Mouse (Mus musculus) hindbrain, embryonic 12.5 days (tissue): ENCODE data around the gene Egfl7. TPM values are rescaled to one million over a fixed set of nuclear protein-coding genes. Genes with fewer than 3 reads are reported as not detected.
A peak's percentile ranks its signal among the peaks of the same experiment; 100 is the strongest.

ENCODE experiments used
- ATAC-seq: fragments of 200-750 bp; cut with Nextera tagmentation; 2 replicates; pipeline ENCODE4 v1.8.0; 2017; ENCODE audit warnings: moderate TSS enrichment; ENCODE audit not compliant: low FRiP score
- H3K27ac ChIP-seq: fragments of 300-500 bp; sonication (generic); 2 replicates; pipeline ENCODE4 v1.5.1; 2016; ENCODE audit warnings: mild to moderate bottlenecking
- H3K27me3 ChIP-seq: fragments of 300-500 bp; sonication (generic); 2 replicates; pipeline ENCODE4 v1.6.1; 2016; ENCODE audit warnings: mild to moderate bottlenecking
- H3K36me3 ChIP-seq: fragments of 300-500 bp; sonication (generic); 2 replicates; pipeline ENCODE4 v1.6.1; 2016; ENCODE audit warnings: mild to moderate bottlenecking
- H3K4me1 ChIP-seq: fragments of 300-500 bp; sonication (generic); 2 replicates; pipeline ENCODE4 v1.6.1; 2016
- H3K4me2 ChIP-seq: fragments of 300-500 bp; sonication (generic); replicated peaks from 2 replicates; pipeline ENCODE4 v1.6.1; 2016; ENCODE audit warnings: mild to moderate bottlenecking
- H3K4me3 ChIP-seq: fragments of 300-500 bp; sonication (generic); 2 replicates; pipeline ENCODE4 v1.5.1; 2016; ENCODE audit warnings: mild to moderate bottlenecking
- H3K9ac ChIP-seq: fragments of 300-500 bp; sonication (generic); 2 replicates; pipeline ENCODE4 v1.6.1; 2016; ENCODE audit warnings: mild to moderate bottlenecking, moderate library complexity
- H3K9me3 ChIP-seq: fragments of 300-500 bp; sonication (generic); replicated peaks from 2 replicates; pipeline ENCODE4 v1.6.1; 2016; ENCODE audit warnings: mild to moderate bottlenecking
- WGBS: fragments of 180-500 bp; shearing (Covaris S2); methylation state at CpG from one replicate; pipeline ENCODE4 v1.1.7; 2016; 5-methylcytosine and 5-hydroxymethylcytosine counted together
- polyA plus RNA-seq: library from polyadenylated mRNA; unstranded; fragments of >200 nt; fragmentation: Nextera tagmentation; extraction: Ambion mirVana; gene quantifications from 2 replicates; pipeline ENCODE4 v1.2.1, GENCODE M21; 2016

Egfl7 gene
- polyA plus RNA-seq, 1 experiment from 2014 or later = 72.1 TPM

DNA sequence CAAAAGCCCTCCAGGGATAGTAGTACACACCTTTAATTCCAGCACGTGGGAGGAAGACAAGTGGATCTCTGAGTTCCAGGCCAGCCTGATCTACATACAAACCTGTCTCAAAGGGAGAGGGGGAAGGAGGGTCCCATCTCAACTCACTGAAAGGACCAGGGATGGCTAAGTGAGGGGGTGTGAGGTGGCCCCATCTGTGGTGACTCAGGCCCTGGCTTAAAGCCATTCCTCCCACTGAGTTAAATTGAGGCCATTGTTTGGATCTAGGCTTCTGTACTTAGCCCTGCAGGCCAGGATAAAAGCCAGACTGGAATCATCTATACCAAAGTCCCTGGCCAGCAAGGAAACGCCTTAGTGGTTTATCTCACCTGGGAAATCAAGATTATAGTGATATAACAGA, 41.4 kb downstream of the Egfl7 start:
- Histone ChIP-seq H3K4me2 (no peak overlapping the region), H3K4me3 (no peak overlapping the region), H3K27me3 (no peaks in the 10 kb centered on the region), H3K36me3 (no peaks in the 10 kb centered on the region), H3K27ac (no peak overlapping the region), H3K4me1 (no peaks in the 10 kb centered on the region), H3K9me3 (no peaks in the 10 kb centered on the region), H3K9ac (no peak overlapping the region)
- no peak for ATAC-seq
- 55% methylated on average over 2 of the region's 2 CpGs for WGBS

DNA sequence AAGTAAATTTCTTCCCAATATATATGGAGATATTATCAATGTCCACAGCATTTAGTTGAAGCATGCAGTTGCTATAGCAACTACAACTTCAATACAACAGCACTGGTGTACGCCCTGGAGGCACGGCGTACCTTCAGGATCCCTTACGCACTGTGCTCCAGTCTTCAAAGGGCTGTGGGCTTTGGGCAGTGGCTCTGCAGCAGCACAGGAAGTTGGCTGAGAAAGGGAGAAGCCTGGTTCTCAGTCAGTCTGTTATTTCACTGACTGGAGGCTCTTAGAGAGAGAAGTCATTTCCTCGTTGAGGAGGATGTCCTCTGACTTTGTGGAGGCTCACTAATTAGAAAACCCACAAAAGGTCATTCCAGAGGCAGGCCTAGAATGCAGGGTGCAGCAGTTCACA, 43.2 kb downstream of the Egfl7 start:
- Histone ChIP-seq H3K4me2 (no peak overlapping the region), H3K4me1 (no peaks in the 10 kb centered on the region)

DNA sequence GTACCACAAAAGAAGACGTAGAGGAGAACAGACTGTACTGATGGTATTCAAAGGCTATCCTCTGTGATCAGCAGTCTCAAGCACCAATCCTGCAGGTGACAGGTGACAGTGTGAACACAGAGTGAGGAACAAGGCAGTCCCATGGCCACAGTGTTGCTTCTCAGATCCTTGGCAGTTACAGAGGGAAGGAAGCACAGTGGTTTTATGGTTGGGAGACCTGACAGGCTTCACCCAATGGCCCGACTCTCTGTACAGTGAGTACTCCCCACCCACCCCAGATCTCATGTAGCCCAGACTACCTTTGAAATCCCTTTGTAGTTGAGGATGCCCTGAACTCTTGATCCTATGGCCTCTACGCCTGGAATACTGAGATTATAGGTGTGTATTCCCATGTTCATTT, 45.6 kb downstream of the Egfl7 start:
- Histone ChIP-seq H3K36me3 (no peaks in the 10 kb centered on the region), H3K27ac (no peak overlapping the region), H3K9ac (no peak overlapping the region), H3K4me2 (no peak overlapping the region), H3K4me1 (peaks cover 17% of the 10 kb centered on the region), H3K4me3 (no peak overlapping the region), H3K9me3 (no peaks in the 10 kb centered on the region), H3K27me3 (no peaks in the 10 kb centered on the region)
- WGBS = 78% methylated on average over 3 of the region's 3 CpGs
- no peak for ATAC-seq

More for the DNA sequence above, 43.2 kb downstream of the Egfl7 start:
- Histone ChIP-seq H3K27ac (no peak overlapping the region), H3K27me3 (no peaks in the 10 kb centered on the region), H3K36me3 (no peaks in the 10 kb centered on the region), H3K4me3 (no peak overlapping the region), H3K9ac (no peak overlapping the region), H3K9me3 (no peaks in the 10 kb centered on the region)
- no peak for ATAC-seq
- 78% methylated on average over 5 of the region's 5 CpGs for WGBS

DNA sequence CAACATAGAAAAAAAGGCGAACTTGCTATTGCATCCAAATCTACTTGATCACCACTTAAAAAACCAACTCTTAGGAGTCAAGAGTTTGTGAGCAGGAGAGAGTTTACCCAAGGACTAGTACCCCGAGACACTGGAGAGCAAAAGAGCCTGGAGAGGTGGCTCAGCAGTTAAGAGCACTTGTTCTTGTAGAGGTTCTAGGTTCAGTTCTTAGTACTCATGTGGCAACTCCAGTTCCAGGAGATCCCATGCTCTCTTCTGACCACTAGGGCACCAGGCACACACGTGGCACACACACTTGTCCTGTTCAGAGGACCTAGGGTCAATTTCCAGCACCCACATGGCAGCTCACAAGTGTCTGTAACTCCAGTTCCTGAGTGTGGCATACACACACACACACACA, 46.3 kb downstream of the Egfl7 start:
- Histone ChIP-seq H3K27me3 (no peaks in the 10 kb centered on the region), H3K9ac (no peak overlapping the region), H3K36me3 (peaks cover 4% of the 10 kb centered on the region; the same call in 1 of the 2 replicates), H3K4me1 (peaks cover 23% of the 10 kb centered on the region), H3K9me3 (no peaks in the 10 kb centered on the region), H3K4me3 (no peak overlapping the region), H3K27ac (no peak overlapping the region), H3K4me2 (no peak overlapping the region)
- whole genome bisulfite sequencing = 71% methylated on average over 3 of the region's 3 CpGs
- ATAC-seq = no peak

DNA sequence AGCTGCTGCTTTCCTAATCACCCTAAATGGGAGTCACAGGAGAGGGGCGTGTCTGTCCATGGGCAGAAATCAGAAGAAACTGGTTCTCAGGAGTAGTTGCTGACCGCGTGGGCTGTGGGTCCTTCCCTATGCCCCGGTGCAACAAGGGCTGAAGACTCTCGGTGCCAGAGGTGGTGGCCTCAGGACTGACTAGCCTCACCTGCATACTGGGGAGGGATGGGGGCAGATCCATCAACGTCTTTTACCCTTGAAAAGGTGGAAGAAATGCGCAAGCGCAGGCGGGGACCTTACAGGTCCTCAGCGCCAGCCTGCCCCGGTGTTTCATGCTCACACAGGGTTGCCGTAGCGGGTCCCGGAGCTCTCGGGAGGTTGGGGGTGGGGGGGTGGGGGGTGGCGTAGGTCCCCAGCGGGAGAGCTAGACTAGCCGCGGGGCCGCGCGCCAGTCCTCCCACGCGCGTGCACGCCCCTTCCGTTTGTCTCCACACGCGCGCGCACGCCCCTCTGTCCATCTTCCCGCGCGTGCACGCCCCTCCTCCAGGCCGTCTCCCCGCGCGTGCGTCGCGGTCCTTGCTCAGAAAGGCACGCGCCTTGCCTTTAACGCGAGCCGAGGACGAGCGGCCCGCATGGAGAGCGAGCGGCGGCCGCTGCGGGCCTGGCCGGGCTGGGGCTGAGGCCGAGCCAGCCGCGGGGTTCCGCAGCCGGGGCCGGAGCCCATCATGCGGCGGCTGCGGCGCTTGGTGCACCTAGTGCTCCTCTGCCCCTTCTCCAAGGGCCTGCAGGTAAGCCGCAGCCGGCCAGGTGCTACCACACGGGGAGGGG, 48.3 kb downstream of the Egfl7 start, which contains the start of gene Fam69b:
Gene Fam69b (plus strand): TSS at position 537 of the 819 bp plus-strand sequence.
- H3K27me3 ChIP-seq = no peaks in the 10 kb centered on the region
- no peaks in the 10 kb centered on the region for H3K9me3 ChIP-seq
- H3K4me2 ChIP-seq = peak within 1 kb of the TSS; percentile 82
- peak within 1 kb of the TSS; percentile 79 for H3K27ac ChIP-seq
- H3K4me1 ChIP-seq = peaks cover 34% of the 10 kb centered on the region
- H3K4me3 ChIP-seq = peak within 1 kb of the TSS; percentile 68
- WGBS = under 1% methylated on average over 54 of the region's 70 CpGs
- H3K9ac ChIP-seq = peak within 1 kb of the TSS; percentile 93
- peak; percentile 78 for ATAC-seq
- H3K36me3 ChIP-seq = peaks cover 11% of the 10 kb centered on the region; the same call in 1 of the 2 replicates

DNA sequence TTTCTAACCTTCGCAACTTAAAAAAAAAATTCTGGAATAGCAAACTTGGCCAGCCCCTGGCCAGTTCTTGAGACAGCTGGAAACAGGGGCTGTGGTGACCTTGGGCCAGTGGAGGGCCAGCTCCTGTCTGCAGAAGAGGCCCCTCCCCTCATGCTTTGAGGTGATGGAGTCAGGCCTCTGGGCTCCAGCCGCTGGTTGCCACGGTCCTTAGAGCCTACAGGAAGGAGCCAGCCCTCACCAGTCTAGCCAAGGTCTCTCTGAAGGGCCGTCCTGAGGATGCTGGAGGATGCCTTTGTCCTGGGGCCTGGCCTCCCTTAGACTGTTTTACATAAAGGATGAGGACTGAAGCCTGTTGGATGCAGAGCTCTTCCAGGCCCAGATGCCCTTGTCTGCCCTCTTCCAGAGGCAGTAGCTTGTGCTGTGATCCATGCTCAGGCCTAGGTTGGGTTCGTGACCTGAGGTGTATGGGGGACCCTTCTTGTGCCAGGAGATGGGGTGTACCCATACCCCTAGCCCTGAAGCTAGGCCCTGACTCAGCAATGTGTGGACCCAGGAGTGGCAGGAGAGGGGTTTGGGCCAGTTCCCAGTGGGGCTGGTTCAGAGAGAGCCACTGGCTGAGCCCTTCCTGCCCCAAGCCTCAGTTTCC, 49.1 kb downstream of the Egfl7 start:
- Histone ChIP-seq H3K9me3 (no peaks in the 10 kb centered on the region), H3K27me3 (no peaks in the 10 kb centered on the region), H3K4me2 (peak overlapping the region; percentile 82), H3K27ac (peak overlapping the region; percentile 79), H3K4me3 (peak overlapping the region; percentile 68), H3K36me3 (peaks cover 12% of the 10 kb centered on the region; the same call in 1 of the 2 replicates), H3K4me1 (peaks cover 34% of the 10 kb centered on the region), H3K9ac (peak overlapping the region; percentile 93)
- peak; percentile 53 for ATAC-seq
- 18% methylated on average over 5 of the region's 5 CpGs for WGBS

DNA sequence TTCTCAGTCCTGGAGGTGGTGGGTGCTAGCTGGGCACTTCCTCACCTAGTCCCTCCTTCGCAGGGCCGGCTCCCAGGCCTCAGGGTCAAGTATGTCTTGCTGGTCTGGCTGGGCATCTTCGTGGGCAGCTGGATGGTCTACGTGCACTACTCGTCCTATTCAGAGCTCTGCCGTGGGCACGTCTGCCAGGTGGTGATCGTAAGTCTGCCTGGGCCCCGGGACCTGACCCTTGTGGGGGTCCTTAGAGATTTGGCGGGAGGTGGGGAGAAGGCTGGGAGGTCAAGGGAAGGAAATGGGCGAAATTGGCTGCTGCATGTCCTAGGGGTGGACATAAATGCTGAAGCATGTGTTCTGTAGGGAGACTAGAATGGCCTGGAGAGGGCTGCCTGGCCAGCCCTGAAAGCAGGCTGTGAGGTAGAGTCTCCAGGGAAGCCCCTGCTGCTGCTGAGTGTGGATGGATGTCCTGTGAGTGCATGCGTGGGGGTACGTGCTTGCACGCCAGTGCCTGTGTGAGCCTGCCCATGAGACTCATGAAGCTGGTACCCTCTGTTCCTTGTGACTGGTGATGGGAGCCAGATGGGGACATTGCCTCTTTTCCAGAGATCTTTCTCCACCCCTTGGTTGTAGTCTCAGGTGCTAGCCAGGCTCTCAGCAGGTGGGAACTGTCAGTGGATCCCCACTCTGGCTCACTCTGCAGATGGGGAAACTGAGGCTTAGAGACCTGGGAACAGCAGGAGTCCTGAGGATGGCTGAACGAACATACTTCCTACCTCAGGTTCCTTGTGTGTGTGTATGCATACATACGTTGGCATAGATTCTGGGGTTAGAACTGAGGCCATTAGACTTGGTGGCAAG, 53.0 kb downstream of the Egfl7 start:
- no peak overlapping the region for H3K4me3 ChIP-seq
- peak overlapping the region; percentile 28 for H3K9ac ChIP-seq
- no peak for ATAC-seq
- peaks cover 50% of the 10 kb centered on the region for H3K36me3 ChIP-seq
- no peak overlapping the region for H3K27ac ChIP-seq
- H3K4me1 ChIP-seq = peaks cover 48% of the 10 kb centered on the region
- H3K27me3 ChIP-seq = no peaks in the 10 kb centered on the region
- WGBS = 77% methylated on average over 16 of the region's 16 CpGs
- H3K4me2 ChIP-seq = peak overlapping the region; percentile 13; the same call in 1 of the 2 replicates
- H3K9me3 ChIP-seq = no peaks in the 10 kb centered on the region

DNA sequence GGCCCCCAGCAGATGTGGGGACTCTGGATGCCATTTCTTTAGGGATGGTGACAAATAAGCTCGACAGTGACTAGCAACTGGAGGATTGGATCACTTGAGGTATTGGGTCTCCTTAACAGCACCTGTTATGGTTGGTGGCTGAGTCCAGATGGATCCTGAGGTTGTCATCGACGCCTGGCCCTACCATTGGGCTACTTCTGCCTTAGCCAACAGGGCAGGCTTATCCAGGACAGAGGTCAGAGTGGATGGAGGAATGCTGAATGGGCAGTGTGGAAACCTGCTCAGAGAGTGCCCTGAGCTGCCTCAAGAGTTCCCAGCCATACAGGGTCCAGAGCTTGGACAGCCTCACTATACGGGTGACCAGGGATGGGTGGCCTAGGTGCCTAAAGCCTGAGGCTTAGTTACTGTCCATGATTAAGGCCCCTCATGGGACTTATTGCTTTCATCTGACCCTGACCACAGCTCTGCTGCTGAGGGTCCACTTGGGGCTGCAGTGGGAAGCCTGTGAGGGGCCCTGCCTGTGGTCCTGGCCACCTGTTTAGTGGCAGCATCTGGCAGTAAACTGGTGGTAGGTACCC, 54.2 kb downstream of the Egfl7 start:
- Histone ChIP-seq H3K27me3 (no peaks in the 10 kb centered on the region), H3K4me3 (no peak overlapping the region), H3K9me3 (no peaks in the 10 kb centered on the region), H3K36me3 (peaks cover 58% of the 10 kb centered on the region), H3K27ac (no peak overlapping the region), H3K4me2 (no peak overlapping the region), H3K9ac (no peak overlapping the region), H3K4me1 (peaks cover 57% of the 10 kb centered on the region)
- ATAC-seq = no peak
- 75% methylated on average over 4 of the region's 4 CpGs for WGBS

DNA sequence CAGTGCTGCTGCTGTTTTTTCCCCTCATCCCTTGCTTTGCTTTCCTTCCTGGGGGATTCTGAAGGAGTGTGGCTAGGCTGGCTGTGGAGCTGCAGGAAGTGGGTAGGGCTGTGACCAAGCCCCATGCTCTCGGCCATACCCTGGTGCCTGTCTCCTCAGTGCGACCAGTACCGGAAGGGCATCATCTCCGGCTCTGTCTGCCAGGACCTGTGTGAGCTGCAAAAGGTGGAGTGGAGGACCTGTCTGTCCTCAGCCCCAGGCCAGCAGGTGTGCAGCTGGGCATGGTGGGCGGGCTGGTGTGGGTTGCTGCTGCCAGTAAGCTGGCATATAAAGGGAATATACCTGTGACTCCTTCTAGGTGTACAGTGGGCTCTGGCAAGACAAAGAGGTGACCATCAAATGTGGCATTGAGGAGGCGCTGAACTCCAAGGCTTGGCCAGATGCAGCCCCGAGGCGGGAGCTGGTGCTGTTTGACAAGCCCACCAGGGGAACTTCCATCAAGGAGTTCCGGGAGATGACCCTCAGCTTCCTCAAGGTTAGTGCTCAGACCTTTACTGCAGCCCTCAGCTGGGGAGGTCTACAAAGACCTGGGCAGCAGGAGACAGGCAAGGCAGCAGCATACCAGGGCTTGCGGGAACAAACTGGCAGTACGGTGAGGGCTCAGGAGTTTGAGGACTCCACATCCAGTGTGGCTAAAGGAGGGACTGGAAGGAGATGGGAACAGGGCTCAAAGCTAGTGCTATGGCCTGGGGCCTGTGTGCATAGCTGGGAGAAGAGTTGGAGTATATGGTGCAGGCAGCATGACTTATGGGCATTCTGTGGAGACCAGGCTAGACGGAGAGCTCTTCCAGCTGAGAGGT, 55.0 kb downstream of the Egfl7 start:
- no peaks in the 10 kb centered on the region for H3K9me3 ChIP-seq
- no peak overlapping the region for H3K9ac ChIP-seq
- H3K36me3 ChIP-seq = peaks cover 58% of the 10 kb centered on the region
- WGBS = 68% methylated on average over 12 of the region's 12 CpGs
- H3K4me2 ChIP-seq = no peak overlapping the region
- 0 out of 2 replicates have a peak overlapping the region, but pooled peaks have one; percentile 30 for H3K27ac ChIP-seq
- H3K27me3 ChIP-seq = no peaks in the 10 kb centered on the region
- peaks cover 51% of the 10 kb centered on the region for H3K4me1 ChIP-seq
- H3K4me3 ChIP-seq = no peak overlapping the region
- ATAC-seq = no peak

DNA sequence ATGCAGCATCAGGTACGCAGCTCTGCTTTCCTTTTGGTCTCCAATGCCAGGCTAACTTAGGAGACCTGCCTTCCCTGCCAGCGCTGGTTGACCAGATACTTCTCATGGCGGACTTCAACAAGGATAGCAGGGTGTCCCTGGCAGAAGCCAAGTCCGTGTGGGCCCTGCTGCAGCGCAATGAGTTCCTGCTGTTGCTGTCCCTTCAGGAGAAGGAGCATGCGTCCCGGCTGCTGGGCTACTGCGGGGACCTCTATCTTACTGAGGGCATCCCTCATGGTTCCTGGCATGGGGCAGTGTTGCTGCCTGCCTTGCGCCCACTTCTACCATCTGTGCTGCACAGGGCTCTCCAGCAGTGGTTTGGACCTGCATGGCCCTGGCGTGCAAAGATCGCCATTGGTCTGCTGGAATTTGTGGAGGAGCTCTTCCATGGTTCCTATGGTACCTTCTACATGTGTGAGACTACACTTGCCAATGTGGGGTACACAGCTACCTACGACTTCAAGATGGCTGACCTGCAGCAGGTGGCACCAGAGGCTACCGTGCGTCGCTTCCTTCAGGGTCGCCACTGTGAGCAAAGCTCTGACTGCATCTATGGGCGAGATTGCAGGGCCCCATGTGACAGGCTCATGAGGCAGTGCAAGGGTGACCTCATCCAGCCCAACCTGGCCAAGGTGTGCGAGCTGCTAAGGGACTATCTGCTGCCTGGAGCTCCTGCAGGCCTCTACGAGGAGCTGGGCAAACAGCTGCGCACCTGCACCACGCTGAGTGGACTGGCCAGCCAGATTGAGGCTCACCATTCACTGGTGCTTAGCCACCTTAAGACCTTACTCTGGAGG, 55.9 kb downstream of the Egfl7 start:
- H3K27ac ChIP-seq = no peak overlapping the region
- H3K9ac ChIP-seq = no peak overlapping the region
- H3K9me3 ChIP-seq = no peaks in the 10 kb centered on the region
- no peak for ATAC-seq
- no peaks in the 10 kb centered on the region for H3K27me3 ChIP-seq
- H3K4me2 ChIP-seq = no peak overlapping the region
- H3K4me3 ChIP-seq = no peak overlapping the region
- WGBS = 71% methylated on average over 21 of the region's 21 CpGs
- H3K4me1 ChIP-seq = peaks cover 47% of the 10 kb centered on the region
- peaks cover 57% of the 10 kb centered on the region for H3K36me3 ChIP-seq

DNA sequence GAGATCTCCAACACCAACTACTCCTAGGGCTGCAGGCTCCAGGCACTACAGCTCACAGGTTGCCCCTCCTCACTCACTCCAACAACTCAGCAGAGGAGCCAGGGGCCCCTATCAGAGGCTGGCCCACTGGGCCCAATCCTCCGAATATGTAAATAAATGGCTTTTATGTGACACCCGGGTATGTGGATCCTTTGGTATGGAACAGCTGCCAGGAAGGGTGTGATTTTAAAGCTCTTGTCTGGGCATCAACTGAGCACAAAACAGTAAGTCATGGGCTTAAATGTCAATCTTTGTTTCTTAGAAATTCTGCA, 56.5 kb downstream of the Egfl7 start:
- peaks cover 54% of the 10 kb centered on the region for H3K36me3 ChIP-seq
- no peak overlapping the region for H3K27ac ChIP-seq
- no peaks in the 10 kb centered on the region for H3K27me3 ChIP-seq
- H3K9me3 ChIP-seq = no peaks in the 10 kb centered on the region
- no peak overlapping the region for H3K9ac ChIP-seq
- WGBS = 70% methylated on average over 2 of the region's 2 CpGs
- H3K4me2 ChIP-seq = no peak overlapping the region
- H3K4me3 ChIP-seq = no peak overlapping the region
- peaks cover 44% of the 10 kb centered on the region for H3K4me1 ChIP-seq
- no peak for ATAC-seq
